Mouse (Mus musculus) MEL (cell line): Measurements from ENCODE around the gene Zfp981.
"Not testable (repeated sequence)": the region's sequence is repeated elsewhere in the genome, so short reads cannot be mapped to it uniquely, and the experiment has no call there.

Source experiments
- CTCF ChIP-seq, 3 experiments: IDR thresholded peaks in 2 of 3; conservative IDR thresholded peaks in 1 of 3; 2 replicates each; pipeline ENCODE4 v1.5.1; 2011 to 2012; ENCODE audit warnings: low read length in 3 of 3, low read depth in 2 of 3, mild to moderate bottlenecking in 2 of 3, improper control_type of control experiment in 1 of 3, inconsistent platforms in 1 of 3, mixed read lengths in 1 of 3, moderate library complexity in 1 of 3; ENCODE audit not compliant: control insufficient read depth in 1 of 3, insufficient read depth in 1 of 3, poor library complexity in 1 of 3, severe bottlenecking in 1 of 3
- EP300 ChIP-seq, 2 experiments: IDR thresholded peaks; 2 replicates each; pipeline ENCODE4 v1.6.1; 2011; ENCODE audit warnings: improper control_type of control experiment in 2 of 2, low read length in 2 of 2, low read depth in 1 of 2, mild to moderate bottlenecking in 1 of 2
- GATA1 ChIP-seq: IDR thresholded peaks from 2 replicates; pipeline ENCODE4 v1.6.1; 2011; ENCODE audit warnings: low read depth, low read length, improper control_type of control experiment
- JUND ChIP-seq: IDR thresholded peaks from 2 replicates; pipeline ENCODE4 v1.6.1; 2011; ENCODE audit warnings: low read depth, mild to moderate bottlenecking, improper control_type of control experiment, low read length
- MAFK ChIP-seq: IDR thresholded peaks from 2 replicates; pipeline ENCODE4 v1.6.1; 2011; ENCODE audit warnings: low read depth, mild to moderate bottlenecking, low read length, improper control_type of control experiment, borderline replicate concordance
- MYB ChIP-seq: IDR thresholded peaks from 2 replicates; pipeline ENCODE4 v1.6.1; 2011; ENCODE audit warnings: mild to moderate bottlenecking, low read depth, low read length, improper control_type of control experiment
- POLR2A ChIP-seq, 2 experiments: IDR thresholded peaks; 2 replicates each; pipeline ENCODE4 v1.6.1; 2011 to 2012; ENCODE audit warnings: low read length in 2 of 2, mild to moderate bottlenecking in 2 of 2, control low read depth in 1 of 2, improper control_type of control experiment in 1 of 2, low read depth in 1 of 2, moderate library complexity in 1 of 2; ENCODE audit not compliant: control insufficient read depth in 1 of 2, insufficient read depth in 1 of 2, poor library complexity in 1 of 2
- RAD21 ChIP-seq: IDR thresholded peaks from 2 replicates; pipeline ENCODE4 v1.6.1; 2011; ENCODE audit warnings: mild to moderate bottlenecking, low read depth, low read length, improper control_type of control experiment
- TAL1 ChIP-seq: IDR thresholded peaks from 2 replicates; pipeline ENCODE4 v1.6.1; 2012; ENCODE audit warnings: mild to moderate bottlenecking, inconsistent platforms, low read length, moderate library complexity, mixed read lengths

DNA sequence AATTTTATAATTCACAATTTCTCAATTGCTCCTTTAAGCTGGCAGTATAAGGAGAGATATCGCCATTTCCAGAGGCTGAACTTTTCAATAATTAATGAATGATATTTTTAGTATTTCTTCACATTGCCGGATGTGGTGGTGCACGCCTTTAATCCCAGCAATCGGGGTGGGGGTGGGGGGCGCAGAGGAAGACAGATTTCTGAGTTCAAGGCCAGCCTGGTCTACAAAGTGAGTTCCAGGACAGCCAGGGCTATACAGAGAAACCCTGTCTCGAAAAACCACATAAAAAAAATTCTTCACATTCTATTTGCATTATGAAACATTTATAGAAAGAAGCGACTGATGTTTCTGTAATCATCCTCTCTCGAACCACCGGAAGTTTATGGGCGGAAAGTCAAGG lies 19.3 kb upstream of the Zfp981 start:
- not testable (repeated sequence) for TF ChIP-seq MYB; MAFK; EP300 (IDR thresholded peaks at IDR 0.05; ENCODE audit: low read depth in 1 of 2, low read length in 2 of 2); POLR2A (IDR thresholded peaks at IDR 0.05; ENCODE audit: control insufficient read depth in 1 of 2, insufficient read depth in 1 of 2, low read depth in 1 of 2, low read length in 2 of 2, poor library complexity in 1 of 2); RAD21; CTCF (IDR thresholded peaks at IDR 0.05 in 2 of 3, conservative IDR thresholded peaks at IDR 0.05 in 1 of 3; ENCODE audit: control insufficient read depth in 1 of 3, insufficient read depth in 1 of 3, low read depth in 2 of 3, low read length in 3 of 3, poor library complexity in 1 of 3, severe bottlenecking in 1 of 3); JUND; GATA1; TAL1
